Mouse (Mus musculus) hindbrain, postnatal 0 days (tissue): ENCODE data around the gene Rbm34. TPM values are rescaled to one million over a fixed set of nuclear protein-coding genes. Genes with fewer than 3 reads are reported as not detected.
A peak's percentile ranks its signal among the peaks of the same experiment; 100 is the strongest.

Experiments used
- ATAC-seq: fragments of 200-750 bp; cut with Nextera tagmentation; 2 replicates; pipeline ENCODE4 v1.8.0; 2017; ENCODE audit warnings: mild to moderate bottlenecking, moderate TSS enrichment, moderate library complexity
- DNase-seq: peaks from one replicate; pipeline ENCODE4 v3.0.0-alpha.2; 2015; ENCODE audit warnings: low spot score
- H3K27ac ChIP-seq: fragments of 300-500 bp; sonication (generic); 2 replicates; pipeline ENCODE4 v1.5.1; 2014; ENCODE audit warnings: mild to moderate bottlenecking
- H3K27me3 ChIP-seq: fragments of 300-500 bp; sonication (generic); 2 replicates; pipeline ENCODE4 v1.6.1; 2014; ENCODE audit warnings: low read length, mixed read lengths; ENCODE audit not compliant: insufficient read depth
- H3K36me3 ChIP-seq: fragments of 300-500 bp; sonication (generic); 2 replicates; pipeline ENCODE4 v1.6.1; 2014; ENCODE audit warnings: low read length, mixed read lengths; ENCODE audit not compliant: insufficient read depth
- H3K4me1 ChIP-seq: fragments of 300-500 bp; sonication (generic); 2 replicates; pipeline ENCODE4 v1.6.1; 2014; ENCODE audit warnings: antibody characterized with exemption, low read length, mixed read lengths; ENCODE audit not compliant: insufficient read depth
- H3K4me2 ChIP-seq: fragments of 300-500 bp; sonication (generic); 2 replicates; pipeline ENCODE4 v1.6.1; 2014; ENCODE audit warnings: low read depth, mild to moderate bottlenecking, low read length, moderate library complexity, mixed read lengths
- H3K4me3 ChIP-seq: fragments of 300-500 bp; sonication (generic); 2 replicates; pipeline ENCODE4 v1.5.1; 2014; ENCODE audit warnings: low read length
- H3K9ac ChIP-seq: fragments of 300-500 bp; sonication (generic); replicated peaks from 2 replicates; pipeline ENCODE4 v1.6.1; 2014; ENCODE audit warnings: mild to moderate bottlenecking, low read length, moderate library complexity, mixed read lengths
- H3K9me3 ChIP-seq: fragments of 300-500 bp; sonication (generic); 2 replicates; pipeline ENCODE4 v1.6.1; 2016; ENCODE audit warnings: low read length, mixed read lengths
- CTCF ChIP-seq: IDR thresholded peaks from 2 replicates; pipeline ENCODE4 v1.5.1; 2016; ENCODE audit warnings: antibody characterized with exemption, control low read depth, low read depth
- WGBS: fragments of 180-500 bp; shearing (Covaris S2); extraction: QIAGEN DNeasy Blood & Tissue Kit; methylation state at CpG from one replicate; pipeline ENCODE4 v1.1.7; 2014; 5-methylcytosine and 5-hydroxymethylcytosine counted together
- polyA plus RNA-seq: library from polyadenylated mRNA; unstranded; fragments of >200 nt; fragmentation: Nextera tagmentation; extraction: Ambion mirVana; gene quantifications from 2 replicates; pipeline ENCODE4 v1.2.1, GENCODE M21; 2015
- total RNA-seq: library from RNA; depleted of rRNA; stranded (reverse); fragments of >200 nt; gene quantifications from 2 replicates; pipeline ENCODE4 v1.2.3, GENCODE M21; 2014

The Rbm34 gene
- total and polyA plus RNA-seq, 2 experiments from 2014 or later = 9.8 to 28.3 TPM

DNA sequence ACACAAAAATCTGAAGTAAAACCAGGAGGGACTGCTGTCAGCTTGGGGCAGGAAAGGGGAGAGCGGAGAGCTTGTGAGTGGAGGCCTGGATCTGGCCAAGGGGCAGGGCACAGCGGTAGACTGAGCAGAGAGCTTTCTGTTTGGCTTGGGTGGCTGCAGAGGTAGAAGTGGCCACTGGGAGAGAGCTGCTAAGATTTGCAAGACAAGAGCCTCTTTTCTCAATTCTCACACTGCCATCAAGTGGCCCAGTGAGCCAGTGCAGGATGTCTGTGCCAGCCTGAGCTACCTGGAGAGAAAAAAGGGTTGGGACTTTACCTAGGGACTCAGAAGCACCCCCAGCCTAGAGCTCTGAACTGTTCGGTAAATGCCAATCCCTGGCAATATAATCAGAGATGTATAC, 50.0 kb downstream of the Rbm34 start:
- H3K36me3 ChIP-seq = no peaks in the 10 kb centered on the region
- TF ChIP-seq CTCF = peak; percentile 97
- WGBS = 17% methylated on average over 3 of the region's 3 CpGs
- H3K4me3 ChIP-seq = no peak overlapping the region
- H3K27ac ChIP-seq = peak overlapping the region; percentile 15; the same call in 1 of the 2 replicates
- H3K4me1 ChIP-seq = no peaks in the 10 kb centered on the region
- ATAC-seq (peak; percentile 91), DNase-seq (peak; percentile 91)
- no peak overlapping the region for H3K4me2 ChIP-seq
- H3K9me3 ChIP-seq = no peaks in the 10 kb centered on the region
- H3K9ac ChIP-seq = no peak overlapping the region
- no peaks in the 10 kb centered on the region for H3K27me3 ChIP-seq

DNA sequence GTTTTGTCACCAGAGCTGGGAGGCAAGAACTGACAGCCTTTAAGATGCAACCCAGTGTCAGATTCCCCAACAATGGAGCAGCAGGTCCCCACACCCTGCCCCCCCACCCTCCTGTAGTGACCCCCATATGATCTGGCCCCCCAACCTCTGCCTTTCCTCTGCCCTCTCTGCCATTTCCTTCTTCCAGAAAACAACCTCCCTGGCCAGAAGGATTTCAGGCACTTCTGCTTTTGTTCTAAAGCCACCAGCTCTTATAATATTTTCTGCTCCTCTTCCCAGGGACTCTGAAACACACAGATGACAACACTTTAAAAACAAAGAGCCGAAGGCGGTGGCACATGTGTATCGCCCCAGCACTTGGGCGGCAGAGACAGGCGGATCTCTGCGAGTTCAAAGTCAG, 50.5 kb downstream of the Rbm34 start:
- no peak for DNase-seq
- TF ChIP-seq CTCF = no peak
- H3K27me3 ChIP-seq = no peaks in the 10 kb centered on the region
- H3K4me2 ChIP-seq = no peak overlapping the region
- H3K27ac ChIP-seq = peak overlapping the region; percentile 15; the same call in 1 of the 2 replicates
- ATAC-seq = no peak
- WGBS = 81% methylated on average over 6 of the region's 6 CpGs
- H3K36me3 ChIP-seq = no peaks in the 10 kb centered on the region
- no peak overlapping the region for H3K9ac ChIP-seq
- no peak overlapping the region for H3K4me3 ChIP-seq
- no peaks in the 10 kb centered on the region for H3K9me3 ChIP-seq
- H3K4me1 ChIP-seq = no peaks in the 10 kb centered on the region

DNA sequence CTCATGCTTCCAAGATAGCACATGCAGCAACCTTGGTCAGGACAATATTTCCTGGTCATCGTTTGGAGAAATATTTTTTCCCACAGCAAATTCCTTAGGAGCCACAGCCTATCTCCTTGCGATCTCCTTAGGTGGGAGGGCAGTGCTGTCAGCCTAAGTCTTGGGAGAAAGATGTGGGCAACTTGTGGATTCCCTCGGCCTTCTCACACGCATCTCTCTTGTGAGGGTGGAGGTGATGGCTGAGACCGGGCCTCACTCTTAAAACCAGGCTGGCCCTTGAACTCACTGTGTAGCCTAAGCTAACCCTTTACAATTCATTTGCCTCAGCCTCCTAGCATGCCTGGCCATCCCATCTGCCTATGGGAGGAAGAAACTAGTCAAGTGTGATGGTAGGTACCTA, 51.2 kb downstream of the Rbm34 start:
- H3K27ac ChIP-seq = no peak overlapping the region
- ATAC-seq (no peak), DNase-seq (no peak)
- no peaks in the 10 kb centered on the region for H3K36me3 ChIP-seq
- no peak overlapping the region for H3K4me3 ChIP-seq
- no peak overlapping the region for H3K9ac ChIP-seq
- peaks cover 4% of the 10 kb centered on the region; the same call in 1 of the 2 replicates for H3K4me1 ChIP-seq
- no peak for TF ChIP-seq CTCF
- H3K27me3 ChIP-seq = no peaks in the 10 kb centered on the region
- WGBS = 87% methylated on average over 5 of the region's 5 CpGs
- no peaks in the 10 kb centered on the region for H3K9me3 ChIP-seq
- no peak overlapping the region for H3K4me2 ChIP-seq

DNA sequence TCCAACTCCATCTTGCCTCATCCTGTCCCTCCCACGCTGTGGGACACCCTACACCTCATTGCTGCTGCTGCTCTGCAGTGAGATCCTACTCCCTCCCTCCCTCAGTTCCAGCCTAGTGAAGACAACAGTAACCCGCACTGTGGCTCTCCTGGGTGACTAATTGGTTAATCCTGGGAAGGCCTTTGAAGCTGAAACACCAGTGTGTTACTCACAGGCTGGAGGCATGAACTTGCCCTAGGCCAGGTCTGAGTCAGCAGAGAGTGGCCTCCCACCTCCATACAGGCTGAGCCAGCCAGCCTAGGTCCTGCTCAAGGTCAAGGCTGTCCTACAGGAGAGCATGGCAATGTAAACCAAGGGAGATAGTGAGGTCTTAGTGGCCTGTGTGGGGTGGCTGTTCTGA, 51.6 kb downstream of the Rbm34 start:
- no peak for ATAC-seq
- Histone ChIP-seq H3K27ac (no peak overlapping the region), H3K9me3 (no peaks in the 10 kb centered on the region), H3K4me2 (no peak overlapping the region), H3K4me3 (no peak overlapping the region), H3K36me3 (no peaks in the 10 kb centered on the region), H3K27me3 (no peaks in the 10 kb centered on the region), H3K4me1 (peaks cover 9% of the 10 kb centered on the region; the same call in 1 of the 2 replicates), H3K9ac (no peak overlapping the region)
- WGBS = 83% methylated on average over 2 of the region's 2 CpGs
- DNase-seq = no peak
- no peak for TF ChIP-seq CTCF

DNA sequence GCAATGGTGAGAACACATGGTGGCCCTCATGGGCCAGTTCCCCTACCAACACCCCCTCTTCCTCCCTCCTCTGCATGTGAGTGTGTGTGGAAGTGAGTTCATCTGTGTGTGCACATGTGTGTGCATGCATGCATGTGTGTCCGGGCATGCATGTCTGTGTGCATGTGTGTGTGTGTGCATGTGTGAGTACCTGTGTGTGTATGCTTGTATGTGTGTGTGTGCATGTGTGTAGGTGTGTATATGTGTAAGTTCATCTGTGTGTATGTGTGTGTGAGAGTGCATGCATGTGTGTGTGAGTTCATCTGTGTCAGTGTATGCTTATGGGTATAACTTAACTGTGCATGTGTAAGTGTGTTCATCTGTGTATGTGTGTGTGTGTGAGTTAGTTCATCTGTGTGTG, 52.5 kb downstream of the Rbm34 start:
- Histone ChIP-seq H3K9me3 (no peaks in the 10 kb centered on the region), H3K27ac (no peak overlapping the region), H3K27me3 (no peaks in the 10 kb centered on the region), H3K36me3 (no peaks in the 10 kb centered on the region), H3K4me3 (no peak overlapping the region), H3K4me1 (peaks cover 11% of the 10 kb centered on the region), H3K4me2 (no peak overlapping the region), H3K9ac (no peak overlapping the region)
- 100% methylated on average over 1 of the region's 1 CpGs for WGBS
- DNase-seq (no peak), ATAC-seq (no peak)
- TF ChIP-seq CTCF = no peak

DNA sequence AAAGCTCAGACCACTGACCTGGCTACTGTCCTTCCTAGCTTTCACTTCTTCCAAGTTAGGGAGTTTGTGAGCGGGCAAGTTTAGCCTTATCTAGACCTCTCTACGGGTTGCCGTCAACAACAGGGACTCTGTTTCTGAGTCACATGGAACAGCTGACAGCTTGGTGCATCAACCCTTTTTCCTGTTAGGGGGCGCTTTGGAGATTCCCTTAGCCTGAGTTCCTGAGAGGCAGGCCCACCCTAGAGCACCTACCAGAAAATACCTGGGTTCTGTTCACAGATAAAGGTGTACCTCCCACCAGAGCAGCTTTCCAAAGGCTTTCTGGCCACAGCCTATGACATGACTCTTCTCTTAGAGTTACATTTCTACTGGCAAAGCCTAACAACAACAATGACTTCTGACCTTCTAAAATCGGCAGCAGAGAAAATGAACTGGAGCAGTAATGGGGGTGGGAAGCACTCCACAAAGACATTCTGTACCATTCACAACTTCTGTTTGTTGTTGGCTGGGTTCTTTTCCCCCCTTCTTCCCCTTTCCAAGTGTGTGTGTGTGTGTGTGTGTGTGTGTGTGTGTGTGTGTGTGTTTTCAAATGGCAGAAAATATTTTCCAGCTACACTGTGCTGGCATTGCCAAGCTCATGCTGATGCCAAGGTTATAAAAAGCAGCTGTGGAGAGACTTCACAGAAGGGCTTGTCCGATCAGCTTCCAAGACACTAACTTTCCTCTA, 53.5 kb downstream of the Rbm34 start:
- Histone ChIP-seq H3K27ac (no peak overlapping the region), H3K36me3 (no peaks in the 10 kb centered on the region), H3K4me1 (peaks cover 18% of the 10 kb centered on the region), H3K9me3 (no peaks in the 10 kb centered on the region), H3K27me3 (no peaks in the 10 kb centered on the region), H3K4me3 (no peak overlapping the region), H3K9ac (no peak overlapping the region), H3K4me2 (no peak overlapping the region)
- TF ChIP-seq CTCF = peak; percentile 39; the same call in 1 of the 2 replicates
- WGBS = 57% methylated on average over 6 of the region's 6 CpGs
- DNase-seq = no peak
- ATAC-seq = no peak

DNA sequence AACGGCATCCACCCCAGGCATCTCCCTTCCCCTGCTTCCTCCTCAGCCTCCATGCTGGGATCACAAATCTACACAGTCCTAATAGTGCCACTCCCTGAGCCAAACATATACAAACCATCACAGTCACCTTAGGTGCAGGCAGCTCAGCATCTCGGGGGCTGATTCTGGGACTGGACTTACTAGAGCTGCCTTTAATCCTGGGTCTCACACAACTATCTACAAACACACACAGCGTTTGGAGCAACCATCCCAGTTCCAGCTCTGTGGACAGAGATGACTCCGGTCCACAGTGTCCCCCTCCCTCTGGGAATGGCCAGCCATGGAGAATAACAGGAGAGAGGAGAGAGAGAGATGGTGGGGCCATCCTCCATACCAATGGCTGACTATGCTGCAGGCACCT, 54.3 kb downstream of the Rbm34 start:
- H3K27ac ChIP-seq = no peak overlapping the region
- DNase-seq (no peak), ATAC-seq (no peak)
- H3K4me2 ChIP-seq = no peak overlapping the region
- no peaks in the 10 kb centered on the region for H3K36me3 ChIP-seq
- no peak overlapping the region for H3K4me3 ChIP-seq
- H3K27me3 ChIP-seq = no peaks in the 10 kb centered on the region
- WGBS = 86% methylated on average over 4 of the region's 4 CpGs
- peaks cover 18% of the 10 kb centered on the region for H3K4me1 ChIP-seq
- no peaks in the 10 kb centered on the region for H3K9me3 ChIP-seq
- no peak overlapping the region for H3K9ac ChIP-seq
- TF ChIP-seq CTCF = no peak
